Mouse (Mus musculus) CH12.LX (cell line): ENCODE measurements around the gene Gpr152. TPM values are rescaled to one million over a fixed set of nuclear protein-coding genes. Genes with fewer than 3 reads are reported as not detected.

Source experiments
- DNase-seq: peaks from one replicate; pipeline ENCODE4 v3.0.0-alpha.2; 2013; ENCODE audit errors: extremely low read depth
- H3K27ac ChIP-seq: 2 replicates; pipeline ENCODE4 v1.5.1; 2012; ENCODE audit warnings: low read depth, mild to moderate bottlenecking, control low read depth, moderate library complexity; ENCODE audit not compliant: insufficient read depth
- H3K27me3 ChIP-seq: replicated peaks from 2 replicates; pipeline ENCODE3; 2012; ENCODE audit warnings: inconsistent platforms
- H3K36me3 ChIP-seq, 2 experiments: replicated peaks in 1 of 2; 2 replicates each; pipeline versions ENCODE3 to v1.6.1; 2012; ENCODE audit warnings: inconsistent platforms in 1 of 2, low read length in 1 of 2, mild to moderate bottlenecking in 1 of 2, mixed read lengths in 1 of 2, moderate library complexity in 1 of 2; ENCODE audit not compliant: control insufficient read depth in 1 of 2, insufficient read depth in 1 of 2
- H3K4me1 ChIP-seq, 2 experiments: 2 replicates each; pipeline ENCODE4 v1.6.1; 2012; ENCODE audit warnings: inconsistent platforms in 1 of 2, moderate library complexity in 1 of 2; ENCODE audit not compliant: insufficient read depth in 2 of 2, control insufficient read depth in 1 of 2
- H3K4me2 ChIP-seq: 2 replicates; pipeline ENCODE4 v1.6.1; 2012; ENCODE audit warnings: low read depth, mild to moderate bottlenecking, control low read depth; ENCODE audit not compliant: poor library complexity, insufficient read depth, severe bottlenecking
- H3K4me3 ChIP-seq, 3 experiments: fragments of 150-350 bp in 1 of 3; sonication (generic) in 1 of 3; replicated peaks in 1 of 3; 2 replicates each; pipeline versions ENCODE3 to v1.5.1; 2011 to 2012; ENCODE audit warnings: low read depth in 2 of 3, low read length in 2 of 3, mild to moderate bottlenecking in 2 of 3, moderate library complexity in 2 of 3, control low read depth in 1 of 3, improper control_type of control experiment in 1 of 3, inconsistent platforms in 1 of 3, mixed read lengths in 1 of 3; ENCODE audit not compliant: poor library complexity in 1 of 3
- H3K79me2 ChIP-seq: replicated peaks from 2 replicates; pipeline ENCODE4 v1.6.1; 2012; ENCODE audit warnings: mild to moderate bottlenecking, moderate library complexity; ENCODE audit not compliant: control insufficient read depth, poor library complexity, insufficient read depth, severe bottlenecking; ENCODE audit errors: extremely low read depth
- H3K9ac ChIP-seq: 2 replicates; pipeline ENCODE4 v1.6.1; 2012; ENCODE audit warnings: low read depth, mild to moderate bottlenecking, control low read depth, moderate library complexity; ENCODE audit not compliant: insufficient read depth
- H3K9me3 ChIP-seq: replicated peaks from 2 replicates; pipeline ENCODE3; 2012; ENCODE audit warnings: low read length, inconsistent platforms, mixed read lengths
- BHLHE40 ChIP-seq: IDR thresholded peaks from 2 replicates; pipeline ENCODE4 v1.6.1; 2011; ENCODE audit warnings: mild to moderate bottlenecking, low read depth, low read length, improper control_type of control experiment
- CHD1 ChIP-seq: IDR thresholded peaks from 2 replicates; pipeline ENCODE4 v1.6.1; 2012; ENCODE audit warnings: low read depth, low read length, improper control_type of control experiment, inconsistent platforms
- CHD2 ChIP-seq: IDR thresholded peaks from 2 replicates; pipeline ENCODE4 v1.6.1; 2011; ENCODE audit warnings: low read length, improper control_type of control experiment
- CTCF ChIP-seq, 2 experiments: IDR thresholded peaks in 1 of 2; conservative IDR thresholded peaks in 1 of 2; 2 replicates each; pipeline ENCODE4 v1.5.1; 2011 to 2012; ENCODE audit warnings: low read depth in 2 of 2, low read length in 2 of 2, improper control_type of control experiment in 1 of 2, inconsistent platforms in 1 of 2, mild to moderate bottlenecking in 1 of 2, moderate library complexity in 1 of 2
- ELF1 ChIP-seq: IDR thresholded peaks from 2 replicates; pipeline ENCODE4 v1.6.1; 2014; ENCODE audit warnings: low read depth, mild to moderate bottlenecking, inconsistent platforms, low read length, improper control_type of control experiment
- ETS1 ChIP-seq: conservative IDR thresholded peaks from 2 replicates; pipeline ENCODE4 v1.6.1; 2012; ENCODE audit warnings: low read depth, mild to moderate bottlenecking, inconsistent platforms, low read length, improper control_type of control experiment, moderate library complexity
- GABPA ChIP-seq: IDR thresholded peaks from 2 replicates; pipeline ENCODE4 v1.6.1; 2012; ENCODE audit warnings: low read depth, low read length, improper control_type of control experiment, inconsistent platforms; ENCODE audit not compliant: insufficient replicate concordance
- HCFC1 ChIP-seq: IDR thresholded peaks from 2 replicates; pipeline ENCODE4 v1.6.1; 2012; ENCODE audit warnings: low read depth, mild to moderate bottlenecking, inconsistent platforms, low read length, improper control_type of control experiment
- IRF4 ChIP-seq: IDR thresholded peaks from 2 replicates; pipeline ENCODE4 v1.6.1; 2014; ENCODE audit warnings: low read depth, mild to moderate bottlenecking, inconsistent platforms, low read length, improper control_type of control experiment
- JUN ChIP-seq: IDR thresholded peaks from 2 replicates; pipeline ENCODE4 v1.6.1; 2011; ENCODE audit warnings: low read depth, mild to moderate bottlenecking, low read length, improper control_type of control experiment, moderate library complexity; ENCODE audit not compliant: insufficient read depth
- MAFK ChIP-seq: IDR thresholded peaks from 2 replicates; pipeline ENCODE4 v1.6.1; 2011; ENCODE audit warnings: low read length, improper control_type of control experiment; ENCODE audit not compliant: insufficient replicate concordance
- MAX ChIP-seq: IDR thresholded peaks from 2 replicates; pipeline ENCODE4 v1.6.1; 2011; ENCODE audit warnings: low read length, improper control_type of control experiment
- MEF2A ChIP-seq: IDR thresholded peaks from 2 replicates; pipeline ENCODE4 v1.6.1; 2014; ENCODE audit warnings: low read depth, mild to moderate bottlenecking, inconsistent platforms, low read length, improper control_type of control experiment, borderline replicate concordance
- MXI1 ChIP-seq: IDR thresholded peaks from 2 replicates; pipeline ENCODE4 v1.6.1; 2011; ENCODE audit warnings: mild to moderate bottlenecking, low read depth, low read length, improper control_type of control experiment
- MYC ChIP-seq: IDR thresholded peaks from 2 replicates; pipeline ENCODE4 v1.6.1; 2011; ENCODE audit warnings: low read depth, mild to moderate bottlenecking, improper control_type of control experiment, low read length
- NELFE ChIP-seq: IDR thresholded peaks from 2 replicates; pipeline ENCODE4 v1.6.1; 2011; ENCODE audit warnings: low read depth, low read length, improper control_type of control experiment
- NRF1 ChIP-seq: IDR thresholded peaks from 2 replicates; pipeline ENCODE4 v1.6.1; 2014; ENCODE audit warnings: low read depth, mild to moderate bottlenecking, inconsistent platforms, low read length, improper control_type of control experiment, moderate library complexity
- POLR2AphosphoS2 ChIP-seq: IDR thresholded peaks from 2 replicates; pipeline ENCODE4 v1.6.1; 2011; ENCODE audit warnings: low read depth, low read length, improper control_type of control experiment
- RAD21 ChIP-seq: IDR thresholded peaks from 2 replicates; pipeline ENCODE4 v1.6.1; 2011; ENCODE audit warnings: low read depth, mild to moderate bottlenecking, low read length, improper control_type of control experiment, moderate library complexity
- SIN3A ChIP-seq: IDR thresholded peaks from 2 replicates; pipeline ENCODE4 v1.6.1; 2012; ENCODE audit warnings: low read length, improper control_type of control experiment, inconsistent platforms
- UBTF ChIP-seq: IDR thresholded peaks from 2 replicates; pipeline ENCODE4 v1.6.1; 2012; ENCODE audit warnings: low read depth, mild to moderate bottlenecking, inconsistent platforms, low read length, improper control_type of control experiment, moderate library complexity
- USF1 ChIP-seq: IDR thresholded peaks from 2 replicates; pipeline ENCODE4 v1.6.1; 2014; ENCODE audit warnings: low read depth, mild to moderate bottlenecking, inconsistent platforms, low read length, improper control_type of control experiment
- USF2 ChIP-seq: conservative IDR thresholded peaks from 2 replicates; pipeline ENCODE4 v1.6.1; 2011; ENCODE audit warnings: low read depth, low read length, improper control_type of control experiment
- ZC3H11A ChIP-seq: IDR thresholded peaks from 2 replicates; pipeline ENCODE4 v1.6.1; 2012; ENCODE audit warnings: low read depth, mild to moderate bottlenecking, inconsistent platforms, low read length, improper control_type of control experiment
- ZKSCAN1 ChIP-seq: IDR thresholded peaks from 2 replicates; pipeline ENCODE4 v1.6.1; 2012; ENCODE audit warnings: low read depth, inconsistent platforms, low read length, improper control_type of control experiment, borderline replicate concordance
- ZMIZ1 ChIP-seq: IDR thresholded peaks from 2 replicates; pipeline ENCODE4 v1.6.1; 2012; ENCODE audit warnings: low read depth, mild to moderate bottlenecking, inconsistent platforms, low read length, improper control_type of control experiment
- ZNF384 ChIP-seq: IDR thresholded peaks from 2 replicates; pipeline ENCODE4 v1.6.1; 2012; ENCODE audit warnings: low read depth, low read length, improper control_type of control experiment, inconsistent platforms
- dilution Hi-C: fragments of 300-500 bp; cut with MboI; formaldehyde crosslinking; loops from 2 replicates; pipeline ENCODE4 v1.14.3; 2020; ENCODE audit warnings: low sequenced_read_pairs; ENCODE audit not compliant: extremely low pct_unique_long_range_greater_than_20kb, extremely low pct_ligation_motif_present
- in situ Hi-C: fragments of 300-500 bp; cut with MboI; formaldehyde crosslinking; loops from 3 replicates; pipeline ENCODE4 v1.14.3; 2019; ENCODE audit warnings: low sequenced_read_pairs, low pct_ligation_motif_present, low pct_unique_long_range_greater_than_20kb, mixed read lengths
- polyA plus RNA-seq: library from polyadenylated mRNA; unstranded; fragments of >175 nt; gene quantifications from 2 replicates; pipeline ENCODE4 v1.2.1, GENCODE M21; 2012; ENCODE audit warnings: low read depth; ENCODE audit not compliant: insufficient read length
- total RNA-seq, 2 experiments: library from RNA; depleted of rRNA; stranded (reverse); fragments of 300-350 nt in 1 of 2; fragments of >200 nt in 1 of 2; gene quantifications; 2 replicates each; pipeline ENCODE4 v1.2.3; 2012 to 2014

Gene Gpr152
- total and polyA plus RNA-seq, 3 experiments: 0.05 to 0.71 (median 0.17) TPM

- TF ChIP-seq SIN3A: no peak; the same call in 1 of the 2 replicates
Observed at GRCm38 (mm10) chr19:4144550-4145498, 5.2 kb downstream of the Gpr152 start (continued).

- Histone ChIP-seq H3K27me3 (no peaks in the 10 kb centered on the region), H3K9ac (no peak overlapping the region), H3K36me3 (peaks cover 4 to 30% of the 10 kb centered on the region in 2 experiments), H3K79me2 (peaks cover 15% of the 10 kb centered on the region), H3K4me1 (peaks cover 50 to 75% of the 10 kb centered on the region in 2 experiments), H3K27ac (no peak overlapping the region), H3K4me2 (no peak overlapping the region), H3K9me3 (peaks cover 5% of the 10 kb centered on the region), H3K4me3 (no peak overlapping the region)
- in situ Hi-C loops (no loop called here), dilution Hi-C loops (no loop called here)
- DNase-seq: no peak
- no peak for TF ChIP-seq BHLHE40
- TF ChIP-seq CHD2: no peak
- no peak for TF ChIP-seq MXI1
- no peak for TF ChIP-seq MAX
- TF ChIP-seq UBTF: no peak
- TF ChIP-seq NRF1: no peak
- TF ChIP-seq CHD1: no peak
- no peak for TF ChIP-seq ZNF384
- TF ChIP-seq MEF2A: no peak
- TF ChIP-seq ZKSCAN1: no peak
- no peak for TF ChIP-seq ELF1
- TF ChIP-seq ZC3H11A: no peak
- no peak for TF ChIP-seq MAFK
- TF ChIP-seq IRF4: no peak
Observed at GRCm38 (mm10) chr19:4145936-4146335, 6.3 kb downstream of the Gpr152 start.

- in situ Hi-C loops: no loop called here
- no peak overlapping the region for H3K27ac ChIP-seq
Observed at GRCm38 (mm10) chr19:4146366-4147021, 6.9 kb downstream of the Gpr152 start.

More at GRCm38 (mm10) chr19:4146366-4147021, 6.9 kb downstream of the Gpr152 start:
- H3K4me3 ChIP-seq: no peak overlapping the region
- no peak overlapping the region for H3K9ac ChIP-seq
- H3K27me3 ChIP-seq: no peaks in the 10 kb centered on the region
- DNase-seq: no peak
- dilution Hi-C loops: no loop called here
- no peak for TF ChIP-seq NELFE
- TF ChIP-seq MAFK: no peak
- no peak for TF ChIP-seq JUN
- no peak for TF ChIP-seq ZMIZ1
- TF ChIP-seq CTCF (conservative IDR thresholded peaks at IDR 0.05 in 1 of 2, IDR thresholded peaks at IDR 0.05 in 1 of 2; ENCODE audit: low read depth in 2 of 2, low read length in 2 of 2): no peak
- TF ChIP-seq POLR2AphosphoS2: no peak
- TF ChIP-seq BHLHE40: no peak
- no peak for TF ChIP-seq USF2
- no peak for TF ChIP-seq USF1
- TF ChIP-seq HCFC1: no peak
- no peak for TF ChIP-seq MXI1
- no peak for TF ChIP-seq ETS1
- TF ChIP-seq GABPA: no peak
- no peak for TF ChIP-seq MYC
- no peak for TF ChIP-seq RAD21
- TF ChIP-seq SIN3A: no peak
- TF ChIP-seq MEF2A: no peak
- TF ChIP-seq ZC3H11A: no peak
- TF ChIP-seq ELF1: no peak; the same call in 1 of the 2 replicates
- H3K4me2 ChIP-seq: no peak overlapping the region
- peaks cover 10 to 30% of the 10 kb centered on the region in 2 experiments for H3K36me3 ChIP-seq
- peaks cover 15% of the 10 kb centered on the region for H3K79me2 ChIP-seq
- peaks cover 54 to 75% of the 10 kb centered on the region in 2 experiments for H3K4me1 ChIP-seq
- peaks cover 5% of the 10 kb centered on the region for H3K9me3 ChIP-seq
